In the genomic region with DNA sequence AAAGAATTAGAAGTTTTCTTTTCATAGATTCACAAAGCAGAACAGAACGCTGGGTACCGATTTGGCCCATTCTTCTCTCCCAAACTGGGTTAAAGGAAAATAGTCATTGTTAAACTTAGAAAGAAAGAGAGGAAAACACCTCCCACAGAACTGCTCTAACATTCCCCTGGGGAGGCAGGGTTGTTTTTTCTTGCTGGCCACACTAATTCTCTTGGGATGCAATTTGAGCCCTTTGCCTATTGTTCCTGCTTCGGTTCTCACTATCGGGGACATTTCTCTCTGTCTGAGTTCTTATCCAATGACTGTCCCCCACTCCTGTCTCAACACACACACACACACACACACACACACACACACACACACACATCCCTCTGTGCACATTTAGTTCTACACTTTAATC, we compare ENCODE assay signal across 10 mouse cellular contexts. TPM values are rescaled to one million over a fixed set of nuclear protein-coding genes. Genes with fewer than 3 reads are reported as not detected.
DNase-seq lines count a peak whose midpoint lies in the region; ATAC-seq and TF ChIP-seq lines count a peak whose summit lies in the region.
"Had no signal": no experiment of that assay in that cellular context is flagged by ENCODE, and none has a peak within 500 bp of the region (broad histone marks: within the 10 kb centered on the region; RNA-seq: fewer than 3 reads in every experiment).

No protein-coding gene starts in this region.

- no peak for TF ChIP-seq CTCF in gastrocnemius, adult 2 months (IDR thresholded peaks at IDR 0.05)
- TF ChIP-seq CTCF in kidney, postnatal 0 days (IDR thresholded peaks at IDR 0.05; ENCODE audit: low read depth): no peak

- ATAC-seq in kidney, postnatal 0 days (replicated peaks; ENCODE audit: low FRiP score, low read depth): no peak
- ATAC-seq in kidney, embryonic 15.5 days (replicated peaks; ENCODE audit: low FRiP score): no peak
- no peak for ATAC-seq in embryonic facial prominence, embryonic 11.5 days (replicated peaks; ENCODE audit: insufficient number of reproducible peaks, low FRiP score, low TSS enrichment, low read depth)
- no peak for ATAC-seq in limb, embryonic 14.5 days (ENCODE audit: low FRiP score, low read depth)
- ATAC-seq: CD4-positive, CD25-positive, alpha-beta regulatory T cell, adult 4 months had no signal

- H3K4me2 ChIP-seq in kidney, postnatal 0 days (ENCODE audit: low read length): no peak overlapping the region
- no peak overlapping the region for H3K4me2 ChIP-seq in kidney, embryonic 15.5 days
- no peak overlapping the region for H3K4me2 ChIP-seq in embryonic facial prominence, embryonic 11.5 days (ENCODE audit: low read depth, low read length)
- H3K4me2 ChIP-seq in limb, embryonic 14.5 days (replicated peaks; ENCODE audit: low read depth, low read length, severe bottlenecking): no peak overlapping the region

- H3K4me1 ChIP-seq in kidney, postnatal 0 days (replicated peaks; ENCODE audit: insufficient read depth, low read length): 0 out of 2 replicates have a peak, but pooled peaks cover 6% of the 10 kb centered on the region
- H3K4me1 ChIP-seq in kidney, embryonic 15.5 days: peaks cover 16% of the 10 kb centered on the region
- peaks cover 4% of the 10 kb centered on the region for H3K4me1 ChIP-seq in embryonic facial prominence, embryonic 11.5 days (ENCODE audit: control insufficient read depth, insufficient read depth, low read length)
- H3K4me1 ChIP-seq in limb, embryonic 14.5 days (ENCODE audit: control insufficient read depth, insufficient read depth, low read length): peaks cover 14% of the 10 kb centered on the region

- TF ChIP-seq POLR2A in limb, embryonic 14.5 days (IDR thresholded peaks at IDR 0.05; ENCODE audit: borderline replicate concordance, extremely low read depth, insufficient read depth, insufficient read length): no peak

- DNase-seq in gastrocnemius, adult 2 months: no peak
- no peak for DNase-seq in gastrocnemius, postnatal 10 days
- peak; percentile 39 for DNase-seq in kidney, postnatal 0 days (ENCODE audit: low spot score)
- peak; percentile 38 for DNase-seq in embryonic facial prominence, embryonic 11.5 days (ENCODE audit: low spot score)
- peak; percentile 15 for DNase-seq in limb, embryonic 14.5 days (ENCODE audit: low spot score)
- DNase-seq in thymus, postnatal 4 days: no peak
- no peak for DNase-seq in cerebellum, adult 11-12 months
- DNase-seq: cerebellum, adult 9-10 months had no signal

- H3K9me3 ChIP-seq in kidney, postnatal 0 days (replicated peaks; ENCODE audit: low read length): no peaks in the 10 kb centered on the region
- H3K9me3 ChIP-seq in kidney, embryonic 15.5 days (replicated peaks): no peaks in the 10 kb centered on the region
- H3K9me3 ChIP-seq in embryonic facial prominence, embryonic 11.5 days (replicated peaks; ENCODE audit: control insufficient read depth, low read length): no peaks in the 10 kb centered on the region
- no peaks in the 10 kb centered on the region for H3K9me3 ChIP-seq in limb, embryonic 14.5 days (ENCODE audit: control insufficient read depth, low read length)

- no peaks in the 10 kb centered on the region for H3K36me3 ChIP-seq in kidney, postnatal 0 days (ENCODE audit: insufficient read depth, low read length)
- no peaks in the 10 kb centered on the region for H3K36me3 ChIP-seq in kidney, embryonic 15.5 days
- H3K36me3 ChIP-seq in embryonic facial prominence, embryonic 11.5 days (replicated peaks; ENCODE audit: control insufficient read depth, insufficient read depth, low read depth, low read length): no peaks in the 10 kb centered on the region
- no peaks in the 10 kb centered on the region for H3K36me3 ChIP-seq in limb, embryonic 14.5 days (ENCODE audit: control insufficient read depth, insufficient read depth, low read length)

- no peak overlapping the region for H3K4me3 ChIP-seq in gastrocnemius, adult 2 months
- no peak overlapping the region for H3K4me3 ChIP-seq in kidney, postnatal 0 days (replicated peaks; ENCODE audit: low read depth, low read length)
- H3K4me3 ChIP-seq in kidney, embryonic 15.5 days (replicated peaks): no peak overlapping the region
- no peak overlapping the region for H3K4me3 ChIP-seq in embryonic facial prominence, embryonic 11.5 days (ENCODE audit: low read depth, low read length)
- no peak overlapping the region for H3K4me3 ChIP-seq in limb, embryonic 14.5 days (replicated peaks; ENCODE audit: low read length)

- no peaks in the 10 kb centered on the region for H3K27me3 ChIP-seq in kidney, postnatal 0 days (ENCODE audit: insufficient read depth, low read length)
- 0 out of 2 replicates have a peak, but pooled peaks cover 2% of the 10 kb centered on the region for H3K27me3 ChIP-seq in kidney, embryonic 15.5 days
- H3K27me3 ChIP-seq in embryonic facial prominence, embryonic 11.5 days (ENCODE audit: control insufficient read depth, insufficient read depth, low read length): no peaks in the 10 kb centered on the region
- H3K27me3 ChIP-seq in limb, embryonic 14.5 days (ENCODE audit: control insufficient read depth, insufficient read depth, low read length): no peaks in the 10 kb centered on the region

- H3K27ac ChIP-seq in gastrocnemius, adult 2 months: peak overlapping the region; percentile 62; the same call in 1 of the 2 replicates
- H3K27ac ChIP-seq in kidney, postnatal 0 days: no peak overlapping the region
- no peak overlapping the region for H3K27ac ChIP-seq in kidney, embryonic 15.5 days
- no peak overlapping the region for H3K27ac ChIP-seq in embryonic facial prominence, embryonic 11.5 days (replicated peaks; ENCODE audit: low read depth, low read length)
- no peak overlapping the region for H3K27ac ChIP-seq in limb, embryonic 14.5 days (replicated peaks; ENCODE audit: low read depth, low read length)

- H3K9ac ChIP-seq in kidney, postnatal 0 days (ENCODE audit: low read depth, low read length): no peak overlapping the region
- no peak overlapping the region for H3K9ac ChIP-seq in kidney, embryonic 15.5 days
- H3K9ac ChIP-seq in embryonic facial prominence, embryonic 11.5 days (replicated peaks; ENCODE audit: low read length): no peak overlapping the region; the same call in 1 of the 2 replicates
- no peak overlapping the region for H3K9ac ChIP-seq in limb, embryonic 14.5 days (ENCODE audit: low read depth, low read length, severe bottlenecking)

- intact Hi-C loops in gastrocnemius, adult 2 months (cut with DNase I): no loop called here

- WGBS in kidney, postnatal 0 days: 27% methylated on average over 4 of the region's 4 CpGs
- 39% methylated on average over 4 of the region's 4 CpGs for WGBS in kidney, embryonic 15.5 days
- WGBS in embryonic facial prominence, embryonic 11.5 days: 40% methylated on average over 4 of the region's 4 CpGs
- 45% methylated on average over 4 of the region's 4 CpGs for WGBS in limb, embryonic 14.5 days

RNA-seq across cellular contexts. Expression of gene Bcar3, which starts 39.6 kb away (rescaled TPM):
- total RNA-seq in gastrocnemius, adult 2 months (2021): 1 to 10 TPM; 4.9 to 5.2 TPM
- total RNA-seq in gastrocnemius, postnatal 10 days (2021): 10 to 100 TPM; 14.1 to 23.2 TPM
- polyA plus RNA-seq in kidney, postnatal 0 days (2015; fragmentation: Nextera tagmentation; extraction: Ambion mirVana): 18.8 and 20.7 TPM in 2 replicates
- polyA plus RNA-seq in kidney, embryonic 15.5 days (2015; fragmentation: Nextera tagmentation; extraction: Ambion mirVana): 13.8 and 15.5 TPM in 2 replicates
- 8.4 and 10.3 TPM in 2 replicates for polyA plus RNA-seq in embryonic facial prominence, embryonic 11.5 days (2014; fragmentation: Nextera tagmentation; extraction: Ambion mirVana)
- polyA plus RNA-seq in limb, embryonic 14.5 days (2012; rRNA removed): 7.8 and 13.2 TPM in 2 replicates
- 7.9 TPM in 2 replicates for polyA plus RNA-seq in limb, embryonic 14.5 days (2014; fragmentation: Nextera tagmentation; extraction: Ambion mirVana)

RNA-seq across cellular contexts. Expression of gene Dnttip2, which starts 59.3 kb away (rescaled TPM):
- total RNA-seq in gastrocnemius, adult 2 months (2021): 10 to 100 TPM; 24.9 to 33.9 TPM
- total RNA-seq in gastrocnemius, postnatal 10 days (2021): 10 to 100 TPM; 22.0 to 23.4 TPM
- 60.4 and 62.2 TPM in 2 replicates for polyA plus RNA-seq in kidney, postnatal 0 days (2015; fragmentation: Nextera tagmentation; extraction: Ambion mirVana)
- 73.3 and 82.0 TPM in 2 replicates for polyA plus RNA-seq in kidney, embryonic 15.5 days (2015; fragmentation: Nextera tagmentation; extraction: Ambion mirVana)
- 106 and 115 TPM in 2 replicates for polyA plus RNA-seq in embryonic facial prominence, embryonic 11.5 days (2014; fragmentation: Nextera tagmentation; extraction: Ambion mirVana)
- 22.8 and 41.7 TPM in 2 replicates for polyA plus RNA-seq in limb, embryonic 14.5 days (2012; rRNA removed)
- polyA plus RNA-seq in limb, embryonic 14.5 days (2014; fragmentation: Nextera tagmentation; extraction: Ambion mirVana): 62.4 and 66.3 TPM in 2 replicates

Comparison
In these comparisons a context has a peak if more than half of its experiments do, and no peak if none do; other contexts are left out.
1. DNase-seq: peak in kidney, postnatal 0 days (single experiment), embryonic facial prominence, embryonic 11.5 days (single experiment) and limb, embryonic 14.5 days (single experiment); none in gastrocnemius, adult 2 months (single experiment), gastrocnemius, postnatal 10 days (single experiment), thymus, postnatal 4 days (single experiment) and cerebellum, adult 11-12 months (single experiment).